Mouse (Mus musculus): ENCODE data around the gene Hbq1b. TPM values are rescaled to one million over a fixed set of nuclear protein-coding genes. Genes with fewer than 3 reads are reported as not detected.
"Not testable (repeated sequence)": the region's sequence is repeated elsewhere in the genome, so short reads cannot be mapped to it uniquely, and the experiment has no call there.

Gene Hbq1b
- 0.77 and 1.3 TPM in 2 replicates for polyA plus RNA-seq (2015; fragmentation: Nextera tagmentation; extraction: Ambion mirVana)

DNA sequence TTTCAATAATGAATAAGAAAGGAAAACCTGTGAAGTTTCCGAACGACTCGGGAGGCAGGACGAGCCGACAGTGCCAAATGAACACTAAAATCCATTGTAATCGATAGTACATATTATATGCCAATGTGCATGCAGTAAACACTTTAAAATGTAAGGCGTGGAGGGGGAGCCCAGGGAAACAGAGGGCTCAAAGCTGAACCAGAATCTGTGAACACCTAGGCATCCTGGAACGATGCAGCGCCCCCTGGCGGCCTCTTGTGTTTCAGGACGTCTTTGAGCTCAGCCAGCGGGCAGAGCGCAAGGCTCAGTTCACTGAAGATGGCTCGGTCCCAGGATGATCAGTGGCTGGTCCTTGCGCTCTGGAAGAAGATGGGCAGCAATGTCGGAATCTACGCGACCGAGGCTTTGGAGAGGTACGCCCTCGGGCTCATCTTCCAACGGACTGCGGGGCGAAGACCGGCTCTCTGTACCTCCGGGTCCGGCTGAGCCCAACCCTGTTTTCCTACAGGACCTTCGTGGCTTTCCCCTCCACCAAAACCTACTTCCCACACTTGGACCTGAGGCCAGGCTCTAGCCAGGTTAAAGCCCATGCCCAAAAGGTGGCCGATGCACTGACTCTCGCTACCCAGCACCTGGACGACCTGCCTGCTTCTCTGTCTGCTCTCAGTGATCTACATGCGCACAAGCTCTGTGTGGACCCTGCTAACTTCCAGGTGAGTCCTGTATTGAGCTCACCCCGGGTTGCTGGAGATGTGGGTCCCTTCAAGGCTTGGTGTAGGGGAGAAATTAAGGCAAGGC is at the start of gene Hbq1b:
TSS of gene Hbq1b (plus strand) at position 271 of the 798 bp plus-strand sequence.
- Histone ChIP-seq H3K4me2 (replicated peaks) (peak within 1 kb of the TSS; percentile 51), H3K4me3 (replicated peaks) (peak within 1 kb of the TSS; percentile 30)
- 19% methylated on average over 31 of the region's 33 CpGs for WGBS
- not testable (repeated sequence) for H3K9ac ChIP-seq; H3K27me3 ChIP-seq; H3K27ac ChIP-seq (replicated peaks); H3K4me1 ChIP-seq; H3K36me3 ChIP-seq; H3K9me3 ChIP-seq (replicated peaks)
- peak; percentile 63 for ATAC-seq (ENCODE audit: insufficient number of reproducible peaks, low FRiP score, low TSS enrichment, low read depth)

DNA sequence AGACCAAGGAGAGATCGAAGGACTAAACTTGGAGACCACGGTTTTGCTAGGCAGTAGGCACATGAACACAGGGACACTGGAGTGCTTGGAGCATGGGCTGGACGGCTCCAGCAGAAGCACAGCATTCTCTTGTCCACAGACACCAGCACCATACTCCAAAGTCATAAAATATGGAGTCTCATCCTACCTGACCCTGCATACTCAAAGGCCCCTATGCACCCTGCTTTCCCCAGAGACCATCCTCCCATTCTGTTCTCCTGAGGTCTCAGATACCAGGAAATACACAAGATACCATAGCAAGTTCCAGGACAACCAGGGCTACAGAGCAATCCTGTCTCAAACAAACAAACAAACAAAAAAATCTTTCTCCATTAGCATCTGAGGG is 49.4 kb upstream of the Hbq1b start:
- Histone ChIP-seq H3K27ac (replicated peaks) (no peak overlapping the region), H3K9ac (no peak overlapping the region), H3K4me1 (peaks cover 51% of the 10 kb centered on the region), H3K4me2 (replicated peaks) (no peak overlapping the region), H3K4me3 (replicated peaks) (no peak overlapping the region), H3K9me3 (replicated peaks) (no peaks in the 10 kb centered on the region), H3K27me3 (no peaks in the 10 kb centered on the region), H3K36me3 (peaks cover 56% of the 10 kb centered on the region)
- 94% methylated on average over 3 of the region's 3 CpGs for WGBS
- no peak for ATAC-seq (ENCODE audit: insufficient number of reproducible peaks, low FRiP score, low TSS enrichment, low read depth)

DNA sequence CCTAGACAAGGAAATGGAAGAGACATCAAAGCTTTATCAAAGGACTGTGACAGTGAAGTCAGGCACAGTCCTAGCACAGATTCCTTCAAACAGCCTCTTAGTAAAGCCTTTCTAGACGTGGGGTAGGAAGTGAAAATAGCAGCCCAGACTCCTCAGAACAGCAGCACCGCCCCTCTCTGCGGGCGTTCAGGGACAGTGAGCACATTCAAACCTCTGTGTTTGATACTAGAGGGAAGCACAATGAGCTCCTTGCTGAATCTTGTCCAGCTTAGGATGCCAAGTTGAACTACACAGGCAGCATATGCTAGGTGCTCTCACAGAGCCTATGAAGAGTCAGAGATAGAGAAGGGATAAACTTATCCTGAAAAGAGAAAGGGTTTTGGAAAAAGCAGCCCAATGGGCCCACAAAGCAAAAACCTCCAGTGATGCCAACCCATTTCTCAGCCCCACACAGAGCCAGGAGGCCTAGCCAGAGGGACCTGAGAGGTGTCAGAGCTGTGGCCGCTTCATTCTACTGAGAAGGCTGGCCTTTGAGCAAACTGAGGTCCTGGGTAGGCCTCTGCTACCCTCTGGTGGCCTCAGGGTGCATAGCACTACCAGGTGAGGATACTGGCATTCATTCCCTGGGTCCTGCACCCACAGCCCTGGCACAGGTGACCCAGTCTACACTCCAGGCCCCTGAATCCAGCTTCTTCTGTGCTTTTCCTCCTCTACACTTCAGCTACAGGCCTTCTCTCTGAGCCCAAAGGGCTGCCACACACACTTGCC is 48.5 kb upstream of the Hbq1b start:
- Histone ChIP-seq H3K27me3 (no peaks in the 10 kb centered on the region), H3K4me1 (peaks cover 48% of the 10 kb centered on the region), H3K36me3 (peaks cover 52% of the 10 kb centered on the region), H3K4me2 (replicated peaks) (no peak overlapping the region), H3K9me3 (replicated peaks) (no peaks in the 10 kb centered on the region), H3K27ac (replicated peaks) (no peak overlapping the region), H3K9ac (no peak overlapping the region), H3K4me3 (replicated peaks) (no peak overlapping the region)
- WGBS = 63% methylated on average over 5 of the region's 5 CpGs
- no peak for ATAC-seq (ENCODE audit: insufficient number of reproducible peaks, low FRiP score, low TSS enrichment, low read depth)

DNA sequence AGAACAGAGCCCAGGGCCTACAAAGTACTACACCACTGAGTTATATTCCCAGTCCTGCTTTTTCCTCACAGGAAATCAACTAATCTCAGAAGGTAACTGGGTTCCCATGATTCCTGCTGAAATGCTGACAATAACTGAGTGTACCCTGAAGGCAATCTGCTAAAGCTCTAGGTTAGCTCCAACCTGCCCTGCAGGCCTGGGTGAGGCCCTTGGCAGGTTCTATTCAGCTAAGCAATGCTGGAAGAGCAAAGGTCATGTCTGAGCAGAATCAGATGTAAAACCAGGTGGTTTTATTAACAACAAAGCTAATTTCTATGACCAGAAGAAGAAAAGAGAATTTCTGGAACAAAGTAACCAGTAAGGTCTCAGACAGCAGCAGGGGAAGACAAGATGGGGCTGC is 45.4 kb upstream of the Hbq1b start:
- no peak overlapping the region for H3K27ac ChIP-seq (replicated peaks)
- no peaks in the 10 kb centered on the region for H3K27me3 ChIP-seq
- H3K4me3 ChIP-seq (replicated peaks) = no peak overlapping the region
- no peak for ATAC-seq (ENCODE audit: insufficient number of reproducible peaks, low FRiP score, low TSS enrichment, low read depth)
- peaks cover 51% of the 10 kb centered on the region for H3K36me3 ChIP-seq
- H3K9me3 ChIP-seq (replicated peaks) = no peaks in the 10 kb centered on the region
- H3K4me1 ChIP-seq = peaks cover 37% of the 10 kb centered on the region
- H3K9ac ChIP-seq = no peak overlapping the region
- no peak overlapping the region for H3K4me2 ChIP-seq (replicated peaks)

DNA sequence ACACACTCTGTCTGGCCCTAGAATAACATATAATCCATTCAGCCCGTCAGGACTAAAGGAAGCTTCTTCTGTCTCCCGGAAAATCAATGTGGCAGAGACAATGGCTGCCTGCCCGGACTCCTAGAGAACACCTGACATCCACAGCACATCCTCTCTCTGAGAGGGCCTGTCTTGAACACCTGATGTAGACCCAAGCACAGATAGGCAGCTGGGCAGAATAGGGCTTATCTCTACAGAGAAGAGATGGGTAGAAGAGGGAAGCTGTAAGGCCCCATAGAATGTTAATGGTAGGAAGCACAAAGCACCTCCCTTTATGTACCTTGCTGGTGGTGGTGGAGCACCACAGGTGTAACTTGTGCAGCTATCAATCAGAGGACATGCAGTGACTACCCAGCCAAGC is 44.6 kb upstream of the Hbq1b start:
- ATAC-seq (ENCODE audit: insufficient number of reproducible peaks, low FRiP score, low TSS enrichment, low read depth) = no peak
- no peak overlapping the region for H3K4me3 ChIP-seq (replicated peaks)
- whole genome bisulfite sequencing = 85% methylated on average over 3 of the region's 3 CpGs

DNA sequence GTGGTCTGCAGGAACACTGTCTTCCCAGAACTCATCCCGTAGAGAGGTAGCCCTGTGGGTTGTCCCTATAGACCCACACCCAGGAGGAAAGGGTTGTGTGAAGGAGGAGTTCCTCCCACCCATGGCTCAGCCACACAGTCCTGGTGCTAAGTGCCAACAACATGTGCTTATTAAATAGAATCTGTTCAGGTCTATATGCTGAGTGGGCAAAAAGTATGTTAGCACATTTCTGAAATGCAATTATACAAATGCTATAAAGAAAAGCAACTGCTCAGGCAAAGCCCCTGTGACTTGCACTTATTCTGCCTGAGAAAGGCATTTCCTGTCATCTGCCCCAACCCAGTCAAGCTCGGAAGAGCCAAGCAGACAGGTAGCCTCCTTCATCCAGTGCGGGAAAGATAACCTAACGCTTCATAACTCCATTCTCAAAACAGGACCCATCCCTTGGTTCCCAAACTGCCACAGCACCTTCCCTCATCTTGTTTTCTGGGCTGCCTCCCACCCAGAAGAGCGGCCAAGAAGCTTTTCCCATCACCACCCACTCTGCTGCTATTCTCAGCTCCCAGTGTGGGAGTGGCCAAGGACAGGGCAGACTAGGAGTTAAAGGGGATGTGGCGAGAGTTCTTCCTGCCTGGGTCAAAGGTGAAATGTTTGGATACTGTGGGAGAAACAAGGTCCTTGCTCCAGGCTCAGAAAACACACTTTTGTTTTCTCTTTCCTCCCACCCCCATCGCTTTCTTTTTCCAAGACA is 43.4 kb upstream of the Hbq1b start:
- Histone ChIP-seq H3K4me3 (replicated peaks) (no peak overlapping the region), H3K4me1 (peaks cover 23% of the 10 kb centered on the region), H3K27me3 (no peaks in the 10 kb centered on the region), H3K27ac (replicated peaks) (0 out of 2 replicates have a peak overlapping the region, but pooled peaks have one; percentile 75), H3K9me3 (replicated peaks) (no peaks in the 10 kb centered on the region), H3K9ac (no peak overlapping the region), H3K4me2 (replicated peaks) (no peak overlapping the region), H3K36me3 (peaks cover 59% of the 10 kb centered on the region)
- 53% methylated on average over 7 of the region's 7 CpGs for WGBS
- ATAC-seq (ENCODE audit: insufficient number of reproducible peaks, low FRiP score, low TSS enrichment, low read depth) = no peak

More for the DNA sequence above, 44.6 kb upstream of the Hbq1b start:
- Histone ChIP-seq H3K9me3 (replicated peaks) (no peaks in the 10 kb centered on the region), H3K9ac (no peak overlapping the region), H3K27ac (replicated peaks) (no peak overlapping the region), H3K4me1 (peaks cover 29% of the 10 kb centered on the region), H3K27me3 (no peaks in the 10 kb centered on the region), H3K36me3 (peaks cover 57% of the 10 kb centered on the region), H3K4me2 (replicated peaks) (no peak overlapping the region)

DNA sequence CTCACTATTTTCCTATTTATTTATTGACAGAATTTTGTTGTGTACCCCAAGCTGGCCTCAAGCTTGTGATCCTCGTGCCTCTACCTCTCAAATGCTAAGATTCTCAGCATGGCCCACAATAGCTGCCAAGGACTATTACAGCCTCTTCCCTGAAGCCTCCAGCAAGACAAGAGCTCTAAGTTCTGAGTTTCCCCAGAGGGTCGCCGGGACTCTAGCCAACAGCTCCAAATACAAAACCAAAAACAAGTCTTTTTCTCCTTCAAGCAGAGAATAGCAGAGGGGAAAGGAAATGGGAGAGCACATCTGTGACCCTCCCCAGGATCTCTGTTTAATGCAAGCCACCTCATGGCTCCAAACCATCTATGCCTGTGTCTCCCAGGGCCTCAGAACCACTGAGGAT is 42.7 kb upstream of the Hbq1b start:
- peak overlapping the region; percentile 75; the same call in 1 of the 2 replicates for H3K27ac ChIP-seq (replicated peaks)
- H3K27me3 ChIP-seq = no peaks in the 10 kb centered on the region
- H3K4me3 ChIP-seq (replicated peaks) = no peak overlapping the region
- peaks cover 58% of the 10 kb centered on the region for H3K36me3 ChIP-seq
- WGBS = 52% methylated on average over 3 of the region's 3 CpGs
- ATAC-seq (ENCODE audit: insufficient number of reproducible peaks, low FRiP score, low TSS enrichment, low read depth) = no peak
- H3K4me2 ChIP-seq (replicated peaks) = no peak overlapping the region
- peaks cover 22% of the 10 kb centered on the region for H3K4me1 ChIP-seq
- H3K9ac ChIP-seq = no peak overlapping the region
- no peaks in the 10 kb centered on the region for H3K9me3 ChIP-seq (replicated peaks)

DNA sequence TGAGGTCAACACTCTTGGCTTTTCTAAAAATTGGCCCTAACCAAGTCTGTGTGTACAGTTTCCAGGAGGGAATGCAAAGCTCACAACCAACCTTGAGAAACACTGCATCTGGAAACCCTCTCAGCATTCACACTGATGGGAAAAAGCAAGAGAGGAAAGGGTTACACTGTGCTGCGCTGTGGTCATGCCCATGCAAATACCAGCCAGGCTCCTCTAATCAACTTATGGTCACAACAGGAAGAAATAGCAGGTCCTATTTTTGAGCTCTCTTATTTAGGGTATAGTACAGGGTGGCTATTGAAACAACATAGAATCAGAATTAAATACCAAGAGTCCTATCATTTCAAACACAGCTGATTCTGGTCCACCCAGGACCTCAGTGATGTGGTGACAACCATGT is 42.1 kb upstream of the Hbq1b start:
- H3K4me2 ChIP-seq (replicated peaks) = no peak overlapping the region
- H3K36me3 ChIP-seq = peaks cover 57% of the 10 kb centered on the region
- no peaks in the 10 kb centered on the region for H3K27me3 ChIP-seq
- no peak overlapping the region for H3K4me3 ChIP-seq (replicated peaks)
- no peak overlapping the region for H3K9ac ChIP-seq
- peaks cover 22% of the 10 kb centered on the region for H3K4me1 ChIP-seq
- ATAC-seq (ENCODE audit: insufficient number of reproducible peaks, low FRiP score, low TSS enrichment, low read depth) = peak; percentile 68; the same call in 1 of the 2 replicates
- 82% methylated on average over 1 of the region's 1 CpGs for WGBS
- H3K27ac ChIP-seq (replicated peaks) = peak overlapping the region; percentile 75; the same call in 1 of the 2 replicates
- no peaks in the 10 kb centered on the region for H3K9me3 ChIP-seq (replicated peaks)

DNA sequence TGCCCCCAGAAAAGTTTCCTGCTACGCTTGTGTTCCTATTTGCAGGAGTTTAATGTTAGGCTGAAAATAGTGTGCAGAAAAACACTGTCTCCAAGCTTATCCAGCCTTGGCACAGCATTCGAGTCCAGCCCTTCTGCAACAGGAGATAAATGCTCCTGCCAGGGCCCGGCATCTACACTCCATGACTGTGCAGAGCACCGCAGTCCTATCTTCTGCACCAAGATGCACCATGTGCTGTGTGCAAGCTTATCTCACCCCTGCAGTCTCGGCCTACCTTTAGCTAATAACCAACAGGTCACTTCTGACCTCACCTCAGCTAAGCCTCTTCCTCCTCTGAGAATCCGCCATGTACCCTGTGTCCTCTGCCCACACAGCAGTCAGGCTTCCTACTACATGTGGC is 41.2 kb upstream of the Hbq1b start:
- H3K9ac ChIP-seq = no peak overlapping the region
- ATAC-seq (ENCODE audit: insufficient number of reproducible peaks, low FRiP score, low TSS enrichment, low read depth) = no peak
- H3K36me3 ChIP-seq = peaks cover 56% of the 10 kb centered on the region
- peaks cover 22% of the 10 kb centered on the region for H3K4me1 ChIP-seq
- H3K4me2 ChIP-seq (replicated peaks) = no peak overlapping the region
- no peaks in the 10 kb centered on the region for H3K9me3 ChIP-seq (replicated peaks)
- no peak overlapping the region for H3K4me3 ChIP-seq (replicated peaks)
- 94% methylated on average over 6 of the region's 6 CpGs for WGBS
- 0 out of 2 replicates have a peak overlapping the region, but pooled peaks have one; percentile 44 for H3K27ac ChIP-seq (replicated peaks)
- H3K27me3 ChIP-seq = no peaks in the 10 kb centered on the region

DNA sequence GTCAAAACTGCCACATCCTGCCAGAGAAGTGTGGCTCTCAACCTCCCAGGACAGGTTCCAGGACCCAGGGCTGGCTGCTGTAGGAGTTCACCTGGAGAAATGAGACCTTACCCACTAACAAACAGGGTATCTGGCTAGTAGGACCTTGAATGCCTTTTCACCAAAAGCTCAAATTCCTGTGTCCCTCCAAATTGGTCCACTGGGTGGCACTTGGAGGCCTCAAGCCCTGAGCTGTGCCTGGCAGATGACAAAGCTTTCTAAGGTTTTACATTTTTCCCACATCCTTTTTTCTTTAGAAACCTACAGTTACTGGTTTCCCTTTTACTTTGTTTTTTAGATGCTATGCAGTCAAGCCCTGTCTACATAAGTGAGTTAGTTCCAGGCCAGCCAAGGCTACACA is 39.7 kb upstream of the Hbq1b start:
- H3K27ac ChIP-seq (replicated peaks) = no peak overlapping the region
- H3K9ac ChIP-seq = no peak overlapping the region
- no peak overlapping the region for H3K4me3 ChIP-seq (replicated peaks)
- H3K27me3 ChIP-seq = no peaks in the 10 kb centered on the region
- peaks cover 57% of the 10 kb centered on the region for H3K36me3 ChIP-seq
- H3K4me1 ChIP-seq = peaks cover 22% of the 10 kb centered on the region
- no peak overlapping the region for H3K4me2 ChIP-seq (replicated peaks)
- ATAC-seq (ENCODE audit: insufficient number of reproducible peaks, low FRiP score, low TSS enrichment, low read depth) = no peak
- H3K9me3 ChIP-seq (replicated peaks) = no peaks in the 10 kb centered on the region

DNA sequence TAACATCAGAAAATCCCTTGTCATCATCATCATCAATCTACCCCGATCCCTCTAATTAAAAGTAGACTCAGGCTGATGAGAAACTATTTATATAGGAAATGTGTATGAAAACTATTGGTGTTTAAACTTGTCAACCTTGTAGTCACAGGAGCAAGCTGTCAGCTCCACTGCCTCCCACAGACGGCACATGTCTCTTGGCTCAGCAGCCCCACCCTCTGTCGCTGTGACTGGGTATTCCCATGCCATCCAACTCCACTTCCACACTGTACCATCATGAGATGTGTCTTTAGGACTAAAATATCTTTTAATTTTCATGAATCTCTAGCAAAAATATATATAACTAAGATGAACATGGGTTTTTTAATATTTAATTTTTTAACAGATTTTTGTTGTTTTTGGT is 38.4 kb upstream of the Hbq1b start:
- Histone ChIP-seq H3K9me3 (replicated peaks) (no peaks in the 10 kb centered on the region), H3K27ac (replicated peaks) (no peak overlapping the region), H3K9ac (no peak overlapping the region), H3K4me3 (replicated peaks) (no peak overlapping the region), H3K36me3 (peaks cover 69% of the 10 kb centered on the region), H3K4me1 (peaks cover 17% of the 10 kb centered on the region), H3K4me2 (replicated peaks) (no peak overlapping the region), H3K27me3 (no peaks in the 10 kb centered on the region)
- 78% methylated on average over 3 of the region's 3 CpGs for WGBS
- no peak for ATAC-seq (ENCODE audit: insufficient number of reproducible peaks, low FRiP score, low TSS enrichment, low read depth)

Data from embryonic facial prominence, embryonic 15.5 days (tissue).